In genomic region chrX:153625232-153625631, GRCm38 (mm10) we compare ENCODE assay signal across 14 mouse cellular contexts.
"Had no signal": no experiment of that assay in that cellular context is flagged by ENCODE, and none has a peak within 500 bp of the region (broad histone marks: within the 10 kb centered on the region; RNA-seq: fewer than 3 reads in every experiment).

No protein-coding gene starts in this region.

- H3K27me3 ChIP-seq: neural tube, embryonic 12.5 days; neural tube, embryonic 13.5 days; neural tube, embryonic 15.5 days had no signal

- DNase-seq: retina, postnatal 1 day; right cerebral cortex, postnatal 14 days; right cerebral cortex, postnatal 25 days; right cerebral cortex, postnatal 4 days; spleen, adult 18-20 months; thymus, adult 18-20 months; thymus, adult 2 months; thymus, postnatal 14 days; thymus, postnatal 25 days; thymus, postnatal 36 days; thymus, postnatal 4 days had no signal

- H3K9ac ChIP-seq: neural tube, embryonic 12.5 days; neural tube, embryonic 13.5 days; neural tube, embryonic 15.5 days had no signal

- H3K4me3 ChIP-seq: neural tube, embryonic 12.5 days; neural tube, embryonic 13.5 days; neural tube, embryonic 15.5 days had no signal

- H3K27ac ChIP-seq: neural tube, embryonic 12.5 days; neural tube, embryonic 13.5 days; neural tube, embryonic 15.5 days had no signal

- H3K36me3 ChIP-seq: neural tube, embryonic 12.5 days; neural tube, embryonic 13.5 days; neural tube, embryonic 15.5 days had no signal

- H3K9me3 ChIP-seq: neural tube, embryonic 12.5 days; neural tube, embryonic 13.5 days; neural tube, embryonic 15.5 days had no signal

- H3K4me2 ChIP-seq: neural tube, embryonic 12.5 days; neural tube, embryonic 13.5 days; neural tube, embryonic 15.5 days had no signal

- H3K4me1 ChIP-seq: neural tube, embryonic 12.5 days; neural tube, embryonic 13.5 days; neural tube, embryonic 15.5 days had no signal
